13 mouse cellular contexts compared by ENCODE assay signal in genomic region chr19:40240360-40240759, GRCm38 (mm10). TPM values are rescaled to one million over a fixed set of nuclear protein-coding genes. Genes with fewer than 3 reads are reported as not detected.
A peak's percentile ranks its signal among the peaks of the same experiment; 100 is the strongest.
DNase-seq lines count a peak whose midpoint lies in the region; ATAC-seq and TF ChIP-seq lines count a peak whose summit lies in the region.
"Had no signal": no experiment of that assay in that cellular context is flagged by ENCODE, and none has a peak within 500 bp of the region (broad histone marks: within the 10 kb centered on the region; RNA-seq: fewer than 3 reads in every experiment).

No protein-coding gene starts in this region.

- TF ChIP-seq CTCF in brain, embryonic 14.5 days (IDR thresholded peaks at IDR 0.05; ENCODE audit: borderline replicate concordance, extremely low read depth, insufficient read depth, insufficient read length) = no peak
- TF ChIP-seq CTCF in layer of hippocampus, adult 2 months (conservative IDR thresholded peaks at IDR 0.05) = no peak

- no peak overlapping the region for H3K4me3 ChIP-seq in heart, embryonic 13.5 days
- H3K4me3 ChIP-seq in midbrain, embryonic 10.5 days = no peak overlapping the region
- H3K4me3 ChIP-seq in midbrain, embryonic 11.5 days (ENCODE audit: low read depth, low read length) = no peak overlapping the region
- H3K4me3 ChIP-seq in forebrain, embryonic 16.5 days (replicated peaks; ENCODE audit: low read length) = no peak overlapping the region
- H3K4me3 ChIP-seq in layer of hippocampus, adult 2 months = no peak overlapping the region
- H3K4me3 ChIP-seq: liver, embryonic 15.5 days; neural tube, embryonic 15.5 days had no signal

- 51% methylated on average over 6 of the region's 6 CpGs for WGBS in heart, embryonic 13.5 days
- 80% methylated on average over 6 of the region's 6 CpGs for WGBS in midbrain, embryonic 10.5 days
- WGBS in midbrain, embryonic 11.5 days = 80% methylated on average over 6 of the region's 6 CpGs
- WGBS in forebrain, embryonic 16.5 days = 68% methylated on average over 6 of the region's 6 CpGs

- H3K27ac ChIP-seq in heart, embryonic 13.5 days (replicated peaks) = peak overlapping the region; percentile 89
- peak overlapping the region; percentile 69 for H3K27ac ChIP-seq in midbrain, embryonic 10.5 days (replicated peaks)
- H3K27ac ChIP-seq in midbrain, embryonic 11.5 days (ENCODE audit: low read depth, low read length) = no peak overlapping the region
- H3K27ac ChIP-seq in forebrain, embryonic 16.5 days (ENCODE audit: low read length) = no peak overlapping the region
- no peak overlapping the region for H3K27ac ChIP-seq in layer of hippocampus, adult 2 months
- H3K27ac ChIP-seq: liver, embryonic 15.5 days had no signal

- peak overlapping the region; percentile 41 for H3K9ac ChIP-seq in heart, embryonic 13.5 days
- H3K9ac ChIP-seq in midbrain, embryonic 11.5 days (ENCODE audit: low read length) = no peak overlapping the region
- no peak overlapping the region for H3K9ac ChIP-seq in forebrain, embryonic 16.5 days (replicated peaks; ENCODE audit: low read depth, low read length)
- H3K9ac ChIP-seq: liver, embryonic 15.5 days; neural tube, embryonic 15.5 days had no signal

- no peaks in the 10 kb centered on the region for H3K9me3 ChIP-seq in heart, embryonic 13.5 days
- no peaks in the 10 kb centered on the region for H3K9me3 ChIP-seq in midbrain, embryonic 10.5 days (replicated peaks)
- H3K9me3 ChIP-seq in midbrain, embryonic 11.5 days (ENCODE audit: control insufficient read depth, low read length) = no peaks in the 10 kb centered on the region
- no peaks in the 10 kb centered on the region for H3K9me3 ChIP-seq in forebrain, embryonic 16.5 days (ENCODE audit: control insufficient read depth, low read length)
- H3K9me3 ChIP-seq: liver, embryonic 15.5 days; neural tube, embryonic 15.5 days had no signal

- no peak for TF ChIP-seq POLR2A in brain, embryonic 14.5 days (IDR thresholded peaks at IDR 0.05; ENCODE audit: borderline replicate concordance, extremely low read depth, insufficient read depth, insufficient read length, poor library complexity, severe bottlenecking)

- H3K36me3 ChIP-seq in heart, embryonic 13.5 days = peaks cover 26% of the 10 kb centered on the region
- H3K36me3 ChIP-seq in midbrain, embryonic 10.5 days = peaks cover 6% of the 10 kb centered on the region; the same call in 1 of the 2 replicates
- H3K36me3 ChIP-seq in midbrain, embryonic 11.5 days (ENCODE audit: control insufficient read depth, insufficient read depth, low read length) = no peaks in the 10 kb centered on the region
- no peaks in the 10 kb centered on the region for H3K36me3 ChIP-seq in forebrain, embryonic 16.5 days (ENCODE audit: control insufficient read depth, insufficient read depth)
- H3K36me3 ChIP-seq: neural tube, embryonic 15.5 days had no signal

- H3K4me2 ChIP-seq in heart, embryonic 13.5 days = no peak overlapping the region
- no peak overlapping the region for H3K4me2 ChIP-seq in midbrain, embryonic 11.5 days
- no peak overlapping the region for H3K4me2 ChIP-seq in forebrain, embryonic 16.5 days (ENCODE audit: low read length)
- H3K4me2 ChIP-seq: liver, embryonic 15.5 days had no signal

- ATAC-seq in heart, embryonic 13.5 days (ENCODE audit: extremely low read depth, insufficient number of reproducible peaks, low FRiP score, low TSS enrichment) = no peak
- no peak for ATAC-seq in midbrain, embryonic 11.5 days (ENCODE audit: low FRiP score)
- ATAC-seq in forebrain, embryonic 16.5 days = 0 out of 2 replicates have a peak, but pooled peaks have one; percentile 26

- no peaks in the 10 kb centered on the region for H3K27me3 ChIP-seq in heart, embryonic 13.5 days (replicated peaks)
- no peaks in the 10 kb centered on the region for H3K27me3 ChIP-seq in midbrain, embryonic 10.5 days (ENCODE audit: low read depth, poor library complexity, severe bottlenecking)
- no peaks in the 10 kb centered on the region for H3K27me3 ChIP-seq in midbrain, embryonic 11.5 days (ENCODE audit: control insufficient read depth, insufficient read depth, low read length)
- no peaks in the 10 kb centered on the region for H3K27me3 ChIP-seq in forebrain, embryonic 16.5 days (replicated peaks; ENCODE audit: control insufficient read depth, insufficient read depth, low read length)
- H3K27me3 ChIP-seq: liver, embryonic 15.5 days; neural tube, embryonic 15.5 days had no signal

- peaks cover 49% of the 10 kb centered on the region for H3K4me1 ChIP-seq in heart, embryonic 13.5 days
- H3K4me1 ChIP-seq in midbrain, embryonic 10.5 days = peaks cover 14% of the 10 kb centered on the region
- peaks cover 7% of the 10 kb centered on the region; the same call in 1 of the 2 replicates for H3K4me1 ChIP-seq in midbrain, embryonic 11.5 days (ENCODE audit: control insufficient read depth, insufficient read depth, low read length)
- peaks cover 9% of the 10 kb centered on the region for H3K4me1 ChIP-seq in forebrain, embryonic 16.5 days (replicated peaks; ENCODE audit: control insufficient read depth, insufficient read depth, low read length)

- no peak for DNase-seq in heart, adult 8-10 months (ENCODE audit: low spot score)
- no peak for DNase-seq in midbrain, embryonic 10.5 days (ENCODE audit: low spot score)
- DNase-seq in midbrain, embryonic 11.5 days (ENCODE audit: low spot score, missing footprints) = no peak
- peak; percentile 13 for DNase-seq in brain, embryonic 14.5 days (ENCODE audit: low read depth)
- no peak for DNase-seq in layer of hippocampus, adult 2 months (ENCODE audit: low spot score in 2 of 2)
- DNase-seq: adrenal gland, postnatal 25 days; cerebellum, adult 11 months; kidney, adult 2 months; right cerebral cortex, postnatal 25 days had no signal

RNA-seq across cellular contexts. Expression of gene Pdlim1, which starts 31.3 kb away (rescaled TPM):
- polyA plus RNA-seq in heart, embryonic 13.5 days (2015; fragmentation: Nextera tagmentation; extraction: Ambion mirVana) = 247 and 281 TPM in 2 replicates
- 100 to 1,000 TPM; 114 to 157 (median 136) TPM for total RNA-seq in heart, adult 8-10 months (2022)
- 97.3 and 109 TPM in 2 replicates for polyA plus RNA-seq in midbrain, embryonic 10.5 days (2016; fragmentation: Nextera tagmentation; extraction: Ambion mirVana)
- polyA plus RNA-seq in midbrain, embryonic 11.5 days (2014; fragmentation: Nextera tagmentation; extraction: Ambion mirVana) = 76.7 and 84.2 TPM in 2 replicates
- polyA plus RNA-seq in brain, embryonic 14.5 days (2012; rRNA removed) = 14.9 and 15.1 TPM in 2 replicates
- 12.5 and 18.3 TPM in 2 replicates for polyA plus RNA-seq in forebrain, embryonic 16.5 days (2015; fragmentation: Nextera tagmentation; extraction: Ambion mirVana)
- total RNA-seq in layer of hippocampus, adult 2 months (2021) = 10 to 100 TPM; 10.9 to 13.2 TPM

RNA-seq across cellular contexts. Expression of gene Cyp2c70, which starts 53.2 kb away (rescaled TPM):
- 0.19 TPM in 1 of 2 replicates, not detected in the other for polyA plus RNA-seq in heart, embryonic 13.5 days (2015; fragmentation: Nextera tagmentation; extraction: Ambion mirVana)
- total RNA-seq in heart, adult 8-10 months (2022) = under 1 TPM; 0.16 to 0.46 (median 0.31) TPM
- polyA plus RNA-seq in midbrain, embryonic 10.5 days (2016; fragmentation: Nextera tagmentation; extraction: Ambion mirVana) = not detected in 2 replicates
- polyA plus RNA-seq in midbrain, embryonic 11.5 days (2014; fragmentation: Nextera tagmentation; extraction: Ambion mirVana) = not detected in 2 replicates
- polyA plus RNA-seq in brain, embryonic 14.5 days (2012; rRNA removed) = not detected in 2 replicates
- not detected in 2 replicates for polyA plus RNA-seq in forebrain, embryonic 16.5 days (2015; fragmentation: Nextera tagmentation; extraction: Ambion mirVana)
- total RNA-seq in layer of hippocampus, adult 2 months (2021) = 1 to 10 TPM; 1.9 to 3.0 TPM
- polyA plus RNA-seq: kidney, adult 2 months; neural tube, embryonic 15.5 days had no signal

Comparison
In these comparisons a context has a peak if more than half of its experiments do, and no peak if none do; other contexts are left out.
1. H3K27ac ChIP-seq: peak in heart, embryonic 13.5 days (single experiment) and midbrain, embryonic 10.5 days (single experiment); none in midbrain, embryonic 11.5 days (single experiment), forebrain, embryonic 16.5 days (single experiment) and layer of hippocampus, adult 2 months (single experiment).